In the genomic region with DNA sequence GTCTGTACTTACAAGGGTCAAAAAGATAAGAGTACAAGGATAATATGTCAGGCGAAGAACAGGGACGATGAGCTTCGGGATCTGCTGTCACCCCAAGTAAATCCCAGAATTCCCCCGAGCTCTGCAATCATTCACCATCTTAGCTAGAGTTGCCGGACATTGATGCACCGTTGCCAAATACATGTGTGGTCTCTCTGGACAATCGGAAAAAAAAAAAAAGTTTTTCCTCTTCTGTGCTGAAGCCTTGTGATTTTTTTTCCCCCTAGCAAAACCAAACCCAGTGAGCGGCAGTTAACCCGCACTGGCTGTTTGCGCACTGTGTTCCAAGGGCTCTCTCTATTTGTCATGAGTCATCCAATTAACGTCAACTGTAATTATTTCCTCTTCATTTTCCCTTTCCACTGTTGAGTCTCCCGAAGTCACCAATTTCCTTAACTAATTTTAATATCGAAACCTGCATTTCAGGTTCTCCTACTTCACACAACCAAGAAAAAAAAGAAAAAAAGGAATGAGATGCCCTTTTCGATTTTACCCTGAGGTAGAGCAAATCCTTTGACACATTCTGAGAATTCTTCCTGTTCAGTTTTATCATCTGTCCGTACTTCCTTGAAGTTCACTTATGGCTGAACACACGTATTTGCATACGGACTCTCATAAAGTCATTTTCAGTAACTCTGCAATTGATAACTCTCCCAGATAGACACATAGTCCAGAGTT, we compare ENCODE assay signal across 8 mouse cellular contexts.
DNase-seq lines count a peak whose midpoint lies in the region; ATAC-seq and TF ChIP-seq lines count a peak whose summit lies in the region.

No protein-coding gene starts in this region.

- peak overlapping the region; percentile 35 for H3K4me3 ChIP-seq in intestine, postnatal 0 days (ENCODE audit: low read depth, low read length)
- H3K4me3 ChIP-seq in midbrain, embryonic 15.5 days = no peak overlapping the region

- no peaks in the 10 kb centered on the region for H3K4me1 ChIP-seq in intestine, postnatal 0 days (replicated peaks; ENCODE audit: control insufficient read depth, insufficient read depth, low read length)
- H3K4me1 ChIP-seq in midbrain, embryonic 15.5 days = 0 out of 2 replicates have a peak, but pooled peaks cover 5% of the 10 kb centered on the region

- no peaks in the 10 kb centered on the region for H3K36me3 ChIP-seq in intestine, postnatal 0 days (ENCODE audit: control insufficient read depth, insufficient read depth)
- no peaks in the 10 kb centered on the region for H3K36me3 ChIP-seq in midbrain, embryonic 15.5 days (replicated peaks)

- H3K9me3 ChIP-seq in intestine, postnatal 0 days (ENCODE audit: control insufficient read depth) = no peaks in the 10 kb centered on the region
- H3K9me3 ChIP-seq in midbrain, embryonic 15.5 days = no peaks in the 10 kb centered on the region

- H3K27ac ChIP-seq in intestine, postnatal 0 days (ENCODE audit: low read depth, low read length) = peak overlapping the region; percentile 46
- no peak overlapping the region for H3K27ac ChIP-seq in midbrain, embryonic 15.5 days

- ATAC-seq in intestine, postnatal 0 days = peak; percentile 76
- peak; percentile 37; the same call in 1 of the 2 replicates for ATAC-seq in midbrain, embryonic 15.5 days (replicated peaks)

- WGBS in intestine, postnatal 0 days = 19% methylated on average over 17 of the region's 17 CpGs
- WGBS in midbrain, embryonic 15.5 days = 76% methylated on average over 17 of the region's 17 CpGs

- peak; percentile 37 to 43 for DNase-seq in cerebellum, adult 18-20 months
- DNase-seq in cerebellum, postnatal 36 days = no peak
- peak; percentile 35 for DNase-seq in thymus, postnatal 0 days (ENCODE audit: low spot score)
- DNase-seq in thymus, adult 18-20 months = no peak
- DNase-seq in frontal cortex, postnatal 25 days (ENCODE audit: low spot score in 2 of 2) = no peak
- DNase-seq in right cerebral cortex, postnatal 25 days = no peak

- no peak overlapping the region for H3K9ac ChIP-seq in intestine, postnatal 0 days (ENCODE audit: low read depth, low read length)
- H3K9ac ChIP-seq in midbrain, embryonic 15.5 days = no peak overlapping the region

- no peak for TF ChIP-seq CTCF in intestine, postnatal 0 days (IDR thresholded peaks at IDR 0.05; ENCODE audit: low read depth)

- no peaks in the 10 kb centered on the region for H3K27me3 ChIP-seq in intestine, postnatal 0 days (replicated peaks; ENCODE audit: control insufficient read depth, insufficient read depth, low read length)
- no peaks in the 10 kb centered on the region for H3K27me3 ChIP-seq in midbrain, embryonic 15.5 days (replicated peaks)

- peak overlapping the region; percentile 69 for H3K4me2 ChIP-seq in intestine, postnatal 0 days (replicated peaks; ENCODE audit: low read depth)
- H3K4me2 ChIP-seq in midbrain, embryonic 15.5 days = peak overlapping the region; percentile 6

Comparison
In these comparisons a context has a peak if more than half of its experiments do, and no peak if none do; other contexts are left out.
1. DNase-seq: peak in cerebellum, adult 18-20 months (2 of 2) and thymus, postnatal 0 days (single experiment); none in cerebellum, postnatal 36 days (0 of 2), thymus, adult 18-20 months (0 of 2), frontal cortex, postnatal 25 days (0 of 2) and right cerebral cortex, postnatal 25 days (single experiment).